Comparison of ENCODE assay signal across 18 mouse cellular contexts in the genomic region with DNA sequence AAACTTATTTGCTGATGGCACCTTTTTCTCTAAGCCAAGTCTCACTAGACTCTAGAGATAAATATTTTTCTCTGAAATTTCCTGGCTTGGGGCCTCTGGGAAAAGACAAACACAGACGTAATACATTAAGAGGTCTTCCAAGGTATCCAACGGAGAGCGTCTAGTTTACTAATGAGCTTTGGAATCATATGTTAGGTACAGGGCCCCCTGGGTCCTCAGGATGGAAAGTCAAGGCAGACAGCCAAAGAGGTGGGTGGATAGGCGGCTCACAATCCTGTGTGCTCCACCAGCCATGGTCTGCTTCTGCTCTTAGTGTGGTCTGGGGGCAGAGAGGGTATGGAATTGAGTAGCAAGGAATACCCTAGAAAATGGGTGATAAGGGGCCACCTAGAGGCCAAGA.
"Had no signal": no experiment of that assay in that cellular context is flagged by ENCODE, and none has a peak within 500 bp of the region (broad histone marks: within the 10 kb centered on the region; RNA-seq: fewer than 3 reads in every experiment).

No protein-coding gene starts in this region.

- H3K27me3 ChIP-seq: intestine, embryonic 15.5 days; limb, embryonic 12.5 days; limb, embryonic 15.5 days; midbrain, embryonic 12.5 days; midbrain, embryonic 15.5 days; neural tube, embryonic 13.5 days; stomach, embryonic 15.5 days had no signal

- H3K27ac ChIP-seq: intestine, embryonic 15.5 days; limb, embryonic 12.5 days; limb, embryonic 15.5 days; midbrain, embryonic 12.5 days; midbrain, embryonic 15.5 days; neural tube, embryonic 13.5 days; stomach, embryonic 15.5 days had no signal

- H3K9ac ChIP-seq: intestine, embryonic 15.5 days; limb, embryonic 12.5 days; limb, embryonic 15.5 days; midbrain, embryonic 12.5 days; midbrain, embryonic 15.5 days; neural tube, embryonic 13.5 days; stomach, embryonic 15.5 days had no signal

- H3K36me3 ChIP-seq: intestine, embryonic 15.5 days; limb, embryonic 12.5 days; limb, embryonic 15.5 days; midbrain, embryonic 12.5 days; midbrain, embryonic 15.5 days; neural tube, embryonic 13.5 days; stomach, embryonic 15.5 days had no signal

- H3K4me2 ChIP-seq: intestine, embryonic 15.5 days; limb, embryonic 12.5 days; limb, embryonic 15.5 days; liver, embryonic 11.5 days; midbrain, embryonic 12.5 days; midbrain, embryonic 15.5 days; neural tube, embryonic 13.5 days; stomach, embryonic 15.5 days had no signal

- H3K9me3 ChIP-seq: intestine, embryonic 15.5 days; limb, embryonic 12.5 days; limb, embryonic 15.5 days; midbrain, embryonic 12.5 days; midbrain, embryonic 15.5 days; neural tube, embryonic 13.5 days; stomach, embryonic 15.5 days had no signal

- H3K4me3 ChIP-seq: intestine, embryonic 15.5 days; limb, embryonic 12.5 days; limb, embryonic 15.5 days; midbrain, embryonic 12.5 days; midbrain, embryonic 15.5 days; myocyte; neural tube, embryonic 13.5 days; stomach, embryonic 15.5 days had no signal

- DNase-seq: kidney, adult 11 months; kidney, postnatal 14 days; left cerebral cortex, postnatal 4 days; lung, adult 2 months; lung, postnatal 14 days; lung, postnatal 4 days; right cerebral cortex, postnatal 25 days; spleen, adult 18-20 months; thymus, postnatal 25 days had no signal

- ATAC-seq: intestine, embryonic 15.5 days; midbrain, embryonic 15.5 days had no signal
